Mouse (Mus musculus): ENCODE results near the gene Cyb5rl. TPM values are rescaled to one million over a fixed set of nuclear protein-coding genes. Genes with fewer than 3 reads are reported as not detected.

The Cyb5rl gene
- total RNA-seq, 2 experiments from 2014 or later: 15.0 to 18.4 TPM

GRCm38 (mm10) chr4:107058781-107059180 is 8.0 kb upstream of the Cyb5rl start:
- DNase-seq (ENCODE audit: low spot score): no peak

GRCm38 (mm10) chr4:107061560-107061959 is 5.2 kb upstream of the Cyb5rl start:
- DNase-seq (ENCODE audit: low spot score): no peak

- DNase-seq (ENCODE audit: low spot score): no peak
Measured at GRCm38 (mm10) chr4:107063214-107063613, 3.6 kb upstream of the Cyb5rl start.

GRCm38 (mm10) chr4:107064394-107065098 is 2.2 kb upstream of the Cyb5rl start:
- DNase-seq (ENCODE audit: low spot score): no peak

- no peak for DNase-seq (ENCODE audit: low spot score)
Measured at GRCm38 (mm10) chr4:107067151-107067840, 508 bp downstream of the Cyb5rl start.

GRCm38 (mm10) chr4:107072343-107072742 is 5.6 kb downstream of the Cyb5rl start:
- no peak for DNase-seq (ENCODE audit: low spot score)

- no peak for DNase-seq (ENCODE audit: low spot score)
Measured at GRCm38 (mm10) chr4:107075456-107075855, 8.7 kb downstream of the Cyb5rl start.

GRCm38 (mm10) chr4:107078894-107079293 is 12.1 kb downstream of the Cyb5rl start:
- DNase-seq (ENCODE audit: low spot score): no peak

GRCm38 (mm10) chr4:107079716-107080115 is 12.9 kb downstream of the Cyb5rl start:
- DNase-seq (ENCODE audit: low spot score): no peak

- DNase-seq (ENCODE audit: low spot score): no peak
Measured at GRCm38 (mm10) chr4:107082185-107082584, 15.4 kb downstream of the Cyb5rl start.

- no peak for DNase-seq (ENCODE audit: low spot score)
Measured at GRCm38 (mm10) chr4:107083126-107083525, 16.3 kb downstream of the Cyb5rl start.

- no peak for DNase-seq (ENCODE audit: low spot score)
Measured at GRCm38 (mm10) chr4:107084343-107084742, 17.6 kb downstream of the Cyb5rl start.

GRCm38 (mm10) chr4:107084858-107085257 is 18.1 kb downstream of the Cyb5rl start:
- no peak for DNase-seq (ENCODE audit: low spot score)

GRCm38 (mm10) chr4:107091696-107092095 is 24.9 kb downstream of the Cyb5rl start:
- DNase-seq (ENCODE audit: low spot score): no peak

- DNase-seq (ENCODE audit: low spot score): no peak
Measured at GRCm38 (mm10) chr4:107094484-107095187, 27.8 kb downstream of the Cyb5rl start.

- DNase-seq (ENCODE audit: low spot score): no peak
Measured at GRCm38 (mm10) chr4:107096043-107096442, 29.3 kb downstream of the Cyb5rl start.

- DNase-seq (ENCODE audit: low spot score): no peak
Measured at GRCm38 (mm10) chr4:107096841-107097373, 30.1 kb downstream of the Cyb5rl start, which contains the start of gene Cdcp2. Cdcp2 (plus strand) TSS chr4:107096891.

GRCm38 (mm10) chr4:107097871-107098270 is 31.1 kb downstream of the Cyb5rl start:
- DNase-seq (ENCODE audit: low spot score): no peak

GRCm38 (mm10) chr4:107098375-107098774 is 31.6 kb downstream of the Cyb5rl start:
- DNase-seq (ENCODE audit: low spot score): no peak

GRCm38 (mm10) chr4:107098791-107099525 is 32.2 kb downstream of the Cyb5rl start:
- DNase-seq (ENCODE audit: low spot score): no peak

GRCm38 (mm10) chr4:107102220-107102619 is 35.4 kb downstream of the Cyb5rl start:
- DNase-seq (ENCODE audit: low spot score): no peak

Data from gastrocnemius, adult 18-20 months (tissue).